Mouse (Mus musculus): Measurements from ENCODE around the gene Hand1. TPM values are rescaled to one million over a fixed set of nuclear protein-coding genes. Genes with fewer than 3 reads are reported as not detected.

The Hand1 gene
- polyA plus RNA-seq, 1 experiment, result not detected

DNA sequence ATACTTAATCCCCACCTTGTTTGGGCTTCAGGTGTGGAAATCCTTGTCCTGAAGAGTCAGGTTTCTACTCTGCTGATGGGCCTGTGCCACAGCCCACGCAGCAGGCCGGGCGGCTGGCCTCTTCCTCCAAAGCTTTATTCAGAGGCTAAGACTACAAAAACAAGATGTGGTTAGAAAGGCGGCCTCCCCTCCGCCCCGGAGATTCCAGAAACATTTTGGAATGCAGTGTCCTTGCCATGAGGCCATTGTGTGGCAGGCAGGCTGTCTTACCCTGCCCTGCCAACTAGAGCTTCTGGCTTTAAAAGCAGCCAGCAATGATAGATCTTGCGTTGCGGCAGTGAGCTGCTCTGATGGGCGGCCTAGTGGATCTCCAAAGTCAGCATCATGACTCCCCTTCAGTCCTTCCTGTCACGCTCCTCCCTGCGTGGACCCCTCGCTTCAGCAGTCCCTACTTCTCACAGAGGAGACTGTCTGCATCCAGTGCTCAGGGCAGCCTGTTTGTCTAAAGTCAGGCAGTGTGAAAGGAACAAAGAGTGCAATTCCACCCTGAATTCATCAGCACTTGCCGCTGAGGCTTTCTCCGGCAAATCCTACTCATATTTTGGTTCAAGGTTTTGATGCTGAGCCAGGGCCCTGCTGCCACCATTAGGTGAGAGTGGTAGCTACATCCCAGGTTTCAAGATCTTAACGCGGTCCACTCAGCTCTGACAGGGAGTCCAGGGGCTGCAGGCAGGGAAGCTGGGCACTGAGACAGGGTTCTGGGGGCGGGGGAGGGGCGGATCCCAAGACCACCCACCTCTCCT lies 45.8 kb downstream of the Hand1 start:
- H3ac ChIP-seq (ENCODE audit: control insufficient read depth, insufficient read length), result no peak overlapping the region
- H3K36me3 ChIP-seq (ENCODE audit: control insufficient read depth, insufficient read depth), result no peaks in the 10 kb centered on the region
- H3K4me3 ChIP-seq, result no peak overlapping the region
- H3K4me2 ChIP-seq (ENCODE audit: low read depth), result no peak overlapping the region
- H3K79me2 ChIP-seq (ENCODE audit: control insufficient read depth, insufficient read depth), result no peaks in the 10 kb centered on the region
- TF ChIP-seq POLR2AphosphoS2 (IDR thresholded peaks at IDR 0.05; ENCODE audit: insufficient read length, low read depth) (no peak), MYOG (IDR thresholded peaks at IDR 0.05; ENCODE audit: control insufficient read depth in 1 of 3, insufficient read depth in 1 of 3, insufficient read length in 2 of 3, low read depth in 2 of 3) (no peak), POLR2A (IDR thresholded peaks at IDR 0.05; ENCODE audit: insufficient read length, low read depth) (no peak), REST (IDR thresholded peaks at IDR 0.05; ENCODE audit: insufficient read depth, insufficient read length) (no peak), TCF12 (IDR thresholded peaks at IDR 0.05; ENCODE audit: insufficient read depth, poor library complexity, severe bottlenecking) (no peak), USF1 (IDR thresholded peaks at IDR 0.05; ENCODE audit: low read depth) (no peak), E2F4 (IDR thresholded peaks at IDR 0.05; ENCODE audit: insufficient read depth) (no peak)
- no peaks in the 10 kb centered on the region for H3K27me3 ChIP-seq (ENCODE audit: control insufficient read depth, insufficient read depth, insufficient read length)

DNA sequence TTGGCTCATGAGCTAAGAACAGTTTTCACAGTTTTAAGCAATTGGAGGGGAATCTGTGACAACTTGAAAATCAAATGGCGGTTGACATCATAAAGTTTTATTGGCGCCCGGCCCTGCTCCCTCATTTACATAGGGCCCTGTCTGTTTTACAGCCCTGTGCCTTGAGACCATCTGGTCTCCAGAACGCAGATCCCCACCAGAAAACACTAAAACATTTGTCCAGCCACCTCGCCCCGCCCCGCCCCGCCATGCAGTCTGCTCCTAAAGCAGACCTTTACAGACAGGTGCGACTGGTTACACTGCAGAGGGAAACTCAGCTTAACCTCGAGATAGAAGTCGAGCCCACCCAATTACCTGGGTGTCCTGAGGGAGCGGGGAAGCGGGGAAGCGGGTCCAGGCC lies 52.8 kb downstream of the Hand1 start:
- Histone ChIP-seq H3K36me3 (ENCODE audit: control insufficient read depth, insufficient read depth) (no peaks in the 10 kb centered on the region), H3K4me3 (no peak overlapping the region), H3K79me2 (ENCODE audit: control insufficient read depth, insufficient read depth) (no peaks in the 10 kb centered on the region), H3ac (ENCODE audit: control insufficient read depth, insufficient read length) (no peak overlapping the region), H3K27me3 (ENCODE audit: control insufficient read depth, insufficient read depth, insufficient read length) (no peaks in the 10 kb centered on the region), H3K4me2 (ENCODE audit: low read depth) (no peak overlapping the region)
- TF ChIP-seq REST (IDR thresholded peaks at IDR 0.05; ENCODE audit: insufficient read depth, insufficient read length) (no peak), MAX (IDR thresholded peaks at IDR 0.05; ENCODE audit: low read depth) (no peak), MYOD1 (IDR thresholded peaks at IDR 0.05; ENCODE audit: control insufficient read depth in 1 of 3, insufficient read length in 2 of 3, low read depth in 2 of 3) (no peak), TCF12 (IDR thresholded peaks at IDR 0.05; ENCODE audit: insufficient read depth, poor library complexity, severe bottlenecking) (no peak), TCF3 (IDR thresholded peaks at IDR 0.05; ENCODE audit: insufficient read length, low read depth) (no peak), E2F4 (IDR thresholded peaks at IDR 0.05; ENCODE audit: insufficient read depth) (no peak), SRF (IDR thresholded peaks at IDR 0.05; ENCODE audit: control insufficient read depth, insufficient read length, low read depth) (no peak), USF1 (IDR thresholded peaks at IDR 0.05; ENCODE audit: low read depth) (no peak), MYOG (IDR thresholded peaks at IDR 0.05; ENCODE audit: control insufficient read depth in 1 of 3, insufficient read depth in 1 of 3, insufficient read length in 2 of 3, low read depth in 2 of 3) (no peak), CEBPB (IDR thresholded peaks at IDR 0.05; ENCODE audit: insufficient read depth, poor library complexity, severe bottlenecking) (no peak), POLR2A (IDR thresholded peaks at IDR 0.05; ENCODE audit: insufficient read length, low read depth) (no peak), POLR2AphosphoS2 (IDR thresholded peaks at IDR 0.05; ENCODE audit: insufficient read length, low read depth) (no peak)

Other genes with a start within 250 kb of the Hand1 start
- 27.2 TPM for gene Galnt10, start 187.4 kb downstream of the Hand1 start, polyA plus RNA-seq (2012; fragmentation: generic; extraction: Trizol)
- 25.7 TPM for gene Sap30l, start 31.2 kb downstream of the Hand1 start, polyA plus RNA-seq (2012; fragmentation: generic; extraction: Trizol)
- 67.6 TPM for gene Larp1, start 176.2 kb upstream of the Hand1 start, polyA plus RNA-seq (2012; fragmentation: generic; extraction: Trizol)